Mouse (Mus musculus) kidney, adult 2 months (tissue): ENCODE measurements around the gene Zer1. TPM values are rescaled to one million over a fixed set of nuclear protein-coding genes. Genes with fewer than 3 reads are reported as not detected.
A peak's percentile ranks its signal among the peaks of the same experiment; 100 is the strongest.

Source experiments
- DNase-seq: peaks from one replicate; pipeline ENCODE4 v3.0.0; 2021
- H3K27ac ChIP-seq: fragments of 200-500 bp; 2 replicates; pipeline ENCODE4 v1.5.1; 2012; ENCODE audit warnings: low read depth, low read length, control low read depth, inconsistent platforms; ENCODE audit not compliant: insufficient read depth
- H3K27me3 ChIP-seq: fragments of 200-500 bp; replicated peaks from 2 replicates; pipeline ENCODE4 v1.6.1; 2012; ENCODE audit warnings: mild to moderate bottlenecking, moderate library complexity, low read length, inconsistent platforms; ENCODE audit not compliant: control insufficient read depth, insufficient read depth
- H3K36me3 ChIP-seq: fragments of 200-500 bp; 2 replicates; pipeline ENCODE4 v1.6.1; 2012; ENCODE audit warnings: mild to moderate bottlenecking, moderate library complexity, low read length, inconsistent platforms; ENCODE audit not compliant: control insufficient read depth, insufficient read depth
- H3K4me1 ChIP-seq: fragments of 200-500 bp; 2 replicates; pipeline ENCODE4 v1.6.1; 2011; ENCODE audit warnings: low read length; ENCODE audit not compliant: control insufficient read depth, insufficient read depth
- H3K4me3 ChIP-seq: fragments of 200-500 bp; 2 replicates; pipeline ENCODE4 v1.5.1; 2011; ENCODE audit warnings: mild to moderate bottlenecking, low read depth, low read length, control low read depth; ENCODE audit not compliant: insufficient read depth
- CTCF ChIP-seq: fragments of 200-500 bp; conservative IDR thresholded peaks from 2 replicates; pipeline ENCODE4 v1.5.1; 2011; ENCODE audit warnings: low read depth, mild to moderate bottlenecking, control low read depth, low read length, moderate library complexity, mixed read lengths; ENCODE audit not compliant: insufficient read depth, insufficient read length
- POLR2A ChIP-seq: fragments of 200-500 bp; IDR thresholded peaks from one replicate; pipeline ENCODE4 v1.6.1; 2011; ENCODE audit warnings: low read depth, low read length, control low read depth
- WGBS: fragments of 180-500 bp; shearing (Covaris S2); methylation state at CpG from one replicate; pipeline ENCODE4 v1.1.7; 2018; 5-methylcytosine and 5-hydroxymethylcytosine counted together
- polyA plus RNA-seq: library from polyadenylated mRNA; depleted of rRNA; stranded (reverse); fragments of >200 nt; gene quantifications from 2 replicates; pipeline ENCODE4 v1.2.3, GENCODE M21; 2012

Zer1 gene
- polyA plus RNA-seq, 1 experiment = 45.8 TPM

- Histone ChIP-seq H3K27ac (no peak overlapping the region), H3K36me3 (no peaks in the 10 kb centered on the region), H3K4me1 (no peaks in the 10 kb centered on the region), H3K27me3 (no peaks in the 10 kb centered on the region), H3K4me3 (no peak overlapping the region)
- WGBS = 91% methylated on average over 5 of the region's 5 CpGs
- TF ChIP-seq CTCF (no peak), POLR2A (no peak)
- DNase-seq = no peak
These were observed 16.7 kb downstream of the Zer1 start for GRCm38 (mm10) chr2:30107646-30108045.

DNA sequence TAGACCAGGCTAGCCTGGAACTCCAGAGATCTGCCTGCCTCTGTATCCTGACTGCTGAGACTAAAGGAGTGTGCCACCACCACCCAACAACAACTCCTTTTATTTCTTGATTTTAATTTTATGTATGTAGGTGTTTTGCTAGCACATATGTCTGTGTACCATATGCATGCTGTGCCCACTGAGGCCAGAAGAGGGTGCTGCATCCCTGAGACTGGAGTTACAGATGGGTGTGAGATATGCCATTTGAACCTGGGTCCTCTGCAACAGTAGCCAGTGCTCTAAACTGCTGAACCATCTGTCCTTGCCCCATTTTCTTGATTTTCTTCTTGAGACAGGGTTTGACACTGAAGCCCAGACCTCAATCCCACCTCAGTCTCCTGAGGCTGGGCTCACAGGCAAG is 18.0 kb downstream of the Zer1 start:
- no peak overlapping the region for H3K4me3 ChIP-seq
- no peak overlapping the region for H3K27ac ChIP-seq
- TF ChIP-seq CTCF (peak; percentile 84), POLR2A (no peak)
- no peaks in the 10 kb centered on the region for H3K27me3 ChIP-seq
- H3K36me3 ChIP-seq = no peaks in the 10 kb centered on the region
- H3K4me1 ChIP-seq = no peaks in the 10 kb centered on the region
- peak; percentile 62 for DNase-seq

- H3K36me3 ChIP-seq = no peaks in the 10 kb centered on the region
These were observed 24.2 kb downstream of the Zer1 start for GRCm38 (mm10) chr2:30100214-30100613.

GRCm38 (mm10) chr2:30095882-30096527 is 28.4 kb downstream of the Zer1 start:
- WGBS = 80% methylated on average over 2 of the region's 2 CpGs
- Histone ChIP-seq H3K4me1 (no peaks in the 10 kb centered on the region), H3K27me3 (no peaks in the 10 kb centered on the region), H3K4me3 (no peak overlapping the region), H3K27ac (no peak overlapping the region), H3K36me3 (no peaks in the 10 kb centered on the region)
- DNase-seq = peak; percentile 71
- TF ChIP-seq POLR2A = no peak
- peak; percentile 84 for TF ChIP-seq CTCF

More at GRCm38 (mm10) chr2:30100214-30100613, 24.2 kb downstream of the Zer1 start:
- Histone ChIP-seq H3K27ac (no peak overlapping the region), H3K4me1 (no peaks in the 10 kb centered on the region), H3K4me3 (no peak overlapping the region), H3K27me3 (no peaks in the 10 kb centered on the region)
- no peak; the same call in 1 of the 2 replicates for TF ChIP-seq CTCF
- 33% methylated on average over 4 of the region's 4 CpGs for WGBS
- DNase-seq = no peak

- Histone ChIP-seq H3K4me3 (peak overlapping the region; percentile 81), H3K27ac (no peak overlapping the region), H3K27me3 (no peaks in the 10 kb centered on the region), H3K4me1 (no peaks in the 10 kb centered on the region), H3K36me3 (no peaks in the 10 kb centered on the region)
- WGBS = 2% methylated on average over 13 of the region's 13 CpGs
- no peak for TF ChIP-seq CTCF
- TF ChIP-seq POLR2A = no peak
- no peak for DNase-seq
These were observed 30.2 kb downstream of the Zer1 start for GRCm38 (mm10) chr2:30094208-30094588.

DNA sequence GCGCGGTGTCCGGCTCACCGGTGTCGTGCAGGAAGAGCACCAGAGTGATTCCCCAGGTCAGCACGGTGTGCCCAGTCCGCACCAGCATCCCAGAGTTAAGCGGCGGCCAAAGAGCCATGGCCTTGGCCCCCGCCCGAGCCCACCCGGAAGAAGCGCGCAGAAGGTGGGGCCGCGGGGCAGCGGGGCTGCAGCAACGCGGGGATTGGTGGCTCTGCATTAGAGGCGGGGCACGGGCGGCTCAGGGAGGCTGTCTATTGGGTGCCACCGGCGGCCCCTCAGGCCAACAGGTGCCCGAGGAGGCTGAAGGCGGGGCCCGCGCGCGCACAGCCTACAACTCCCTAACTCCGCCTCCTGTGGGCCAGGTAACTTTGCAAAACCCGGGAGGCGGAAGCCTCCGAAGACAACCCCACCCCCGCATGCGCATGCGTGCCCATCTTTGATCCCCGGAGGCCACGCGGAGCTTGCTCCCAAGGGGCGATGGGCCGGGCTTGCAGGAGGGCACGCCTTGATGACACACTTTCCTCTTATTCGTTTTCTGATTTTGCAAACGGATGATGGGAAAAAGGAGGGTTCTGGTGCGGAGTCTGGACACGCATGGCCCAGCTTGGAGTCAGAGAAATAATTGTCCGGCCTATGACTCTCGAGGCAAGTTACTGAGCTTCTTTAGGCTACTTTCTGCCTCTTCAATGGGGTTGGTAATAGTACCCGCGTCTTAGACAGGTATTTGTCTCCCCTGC is 30.7 kb downstream of the Zer1 start, which contains the start of gene Zdhhc12:
TSS of gene Zdhhc12 (minus strand) at position 178 of the 737 bp plus-strand sequence.
- Histone ChIP-seq H3K36me3 (no peaks in the 10 kb centered on the region), H3K4me3 (peak within 1 kb of the TSS; percentile 81), H3K27ac (no peak within 1 kb of the TSS), H3K27me3 (no peaks in the 10 kb centered on the region), H3K4me1 (no peaks in the 10 kb centered on the region)
- under 1% methylated on average over 51 of the region's 51 CpGs for WGBS
- peak; percentile 98 for DNase-seq
- TF ChIP-seq CTCF (no peak), POLR2A (no peak)

- Histone ChIP-seq H3K4me1 (no peaks in the 10 kb centered on the region), H3K27ac (no peak overlapping the region), H3K4me3 (no peak overlapping the region), H3K36me3 (no peaks in the 10 kb centered on the region), H3K27me3 (no peaks in the 10 kb centered on the region)
- WGBS = 81% methylated on average over 6 of the region's 6 CpGs
- DNase-seq = no peak
- no peak for TF ChIP-seq CTCF
- no peak for TF ChIP-seq POLR2A
These were observed 32.0 kb downstream of the Zer1 start for GRCm38 (mm10) chr2:30092280-30092918.
